Mouse (Mus musculus): Measurements from ENCODE around the gene Prss53. TPM values are rescaled to one million over a fixed set of nuclear protein-coding genes. Genes with fewer than 3 reads are reported as not detected.
A peak's percentile ranks its signal among the peaks of the same experiment; 100 is the strongest.

The Prss53 gene
- total RNA-seq, 1 experiment from 2014 or later: not detected

DNA sequence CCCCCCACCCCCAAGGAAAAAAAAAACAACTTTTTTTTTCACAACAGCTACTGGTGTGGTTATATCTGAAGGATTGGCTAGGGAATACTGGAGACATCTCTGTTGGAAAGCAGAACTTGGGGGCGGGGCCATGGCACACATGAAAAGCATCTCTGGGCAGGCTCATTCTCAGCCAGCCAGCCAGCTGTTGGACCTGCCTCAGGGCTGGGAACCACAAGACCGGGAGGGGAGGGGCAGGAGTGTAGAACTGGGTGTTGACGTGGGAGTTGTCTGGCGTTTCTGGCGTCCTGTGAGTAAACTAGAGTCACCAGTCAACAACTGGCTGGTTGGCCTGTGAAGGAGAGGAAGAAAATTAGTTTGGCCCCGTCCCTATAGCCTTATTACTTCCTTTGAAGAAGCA, 4.8 kb downstream of the Prss53 start:
- ATAC-seq (ENCODE audit: extremely low read depth, insufficient number of reproducible peaks, low FRiP score, poor library complexity, severe bottlenecking): no peak

DNA sequence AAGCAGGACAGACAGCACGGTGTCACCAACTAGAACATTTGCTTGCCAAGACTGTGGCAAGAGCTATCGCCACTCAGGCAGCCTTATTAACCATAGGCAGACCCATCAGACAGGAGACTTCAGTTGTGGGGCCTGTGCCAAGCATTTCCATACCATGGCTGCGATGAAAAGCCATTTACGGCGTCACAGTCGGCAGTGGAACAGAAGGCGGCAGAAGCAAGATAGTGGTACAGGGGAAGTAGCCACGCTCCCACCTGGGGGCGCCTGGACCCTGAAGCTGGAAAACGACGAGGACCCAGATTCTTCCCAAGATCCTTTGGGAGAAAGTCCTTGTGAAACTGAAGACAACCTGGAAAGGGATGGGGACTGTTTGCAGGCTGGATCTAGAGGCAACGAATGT, 10.3 kb downstream of the Prss53 start:
- no peak for ATAC-seq (ENCODE audit: extremely low read depth, insufficient number of reproducible peaks, low FRiP score, poor library complexity, severe bottlenecking)

DNA sequence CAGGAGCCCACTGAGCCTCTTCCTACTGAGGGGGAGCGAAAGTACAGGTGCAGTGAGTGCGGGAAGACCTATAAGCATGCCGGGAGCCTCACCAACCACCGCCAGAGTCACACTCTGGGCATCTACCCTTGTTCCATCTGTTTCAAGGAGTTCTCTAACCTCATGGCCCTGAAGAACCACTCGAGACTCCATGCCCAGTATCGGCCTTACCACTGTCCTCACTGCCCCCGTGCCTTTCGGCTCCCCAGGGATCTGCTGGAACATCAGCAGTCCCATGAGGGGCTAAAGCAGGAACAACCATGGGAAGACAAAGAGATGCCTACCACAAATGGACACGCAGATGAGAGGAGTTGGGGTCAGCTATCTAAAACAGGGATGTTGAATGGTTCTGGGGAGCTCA, 11.5 kb downstream of the Prss53 start:
- ATAC-seq (ENCODE audit: extremely low read depth, insufficient number of reproducible peaks, low FRiP score, poor library complexity, severe bottlenecking): no peak

GRCm38 (mm10) chr7:127876467-127877348, 14.1 kb downstream of the Prss53 start, which contains the start of gene Zfp668:
Gene Zfp668 (minus strand): TSS chr7:127876828.
- ATAC-seq (ENCODE audit: extremely low read depth, insufficient number of reproducible peaks, low FRiP score, poor library complexity, severe bottlenecking): peak; percentile 65

DNA sequence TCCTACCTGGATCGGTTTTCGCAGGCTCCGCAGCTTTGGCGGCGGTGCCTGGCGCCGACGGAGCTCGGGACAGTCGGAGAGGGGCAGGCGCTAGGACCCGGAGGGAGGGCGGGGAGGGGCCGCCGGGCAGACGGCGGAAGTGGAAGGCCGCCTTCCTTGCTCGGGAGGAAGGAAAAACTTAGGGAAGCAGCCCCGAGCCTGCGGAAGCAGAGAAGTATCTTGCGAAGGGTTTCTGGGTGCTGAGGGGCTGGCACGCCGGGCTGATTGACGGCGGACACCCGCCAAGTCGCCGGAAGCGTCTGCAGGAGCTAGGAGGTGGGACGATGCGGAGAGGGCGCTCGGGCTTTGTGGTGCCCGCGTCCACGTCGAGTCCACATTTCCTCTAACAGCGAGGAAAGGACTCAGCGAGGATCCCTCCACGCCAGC, 14.7 kb downstream of the Prss53 start, which contains the start of gene Zfp646:
Gene Zfp646, plus strand, starts transcription at position 181 of the 426 bp plus-strand sequence.
- peak; percentile 33 for ATAC-seq (ENCODE audit: extremely low read depth, insufficient number of reproducible peaks, low FRiP score, poor library complexity, severe bottlenecking)

- peak; percentile 59 for ATAC-seq (ENCODE audit: extremely low read depth, insufficient number of reproducible peaks, low FRiP score, poor library complexity, severe bottlenecking)
Measured at GRCm38 (mm10) chr7:127875627-127876001, 15.2 kb downstream of the Prss53 start.

DNA sequence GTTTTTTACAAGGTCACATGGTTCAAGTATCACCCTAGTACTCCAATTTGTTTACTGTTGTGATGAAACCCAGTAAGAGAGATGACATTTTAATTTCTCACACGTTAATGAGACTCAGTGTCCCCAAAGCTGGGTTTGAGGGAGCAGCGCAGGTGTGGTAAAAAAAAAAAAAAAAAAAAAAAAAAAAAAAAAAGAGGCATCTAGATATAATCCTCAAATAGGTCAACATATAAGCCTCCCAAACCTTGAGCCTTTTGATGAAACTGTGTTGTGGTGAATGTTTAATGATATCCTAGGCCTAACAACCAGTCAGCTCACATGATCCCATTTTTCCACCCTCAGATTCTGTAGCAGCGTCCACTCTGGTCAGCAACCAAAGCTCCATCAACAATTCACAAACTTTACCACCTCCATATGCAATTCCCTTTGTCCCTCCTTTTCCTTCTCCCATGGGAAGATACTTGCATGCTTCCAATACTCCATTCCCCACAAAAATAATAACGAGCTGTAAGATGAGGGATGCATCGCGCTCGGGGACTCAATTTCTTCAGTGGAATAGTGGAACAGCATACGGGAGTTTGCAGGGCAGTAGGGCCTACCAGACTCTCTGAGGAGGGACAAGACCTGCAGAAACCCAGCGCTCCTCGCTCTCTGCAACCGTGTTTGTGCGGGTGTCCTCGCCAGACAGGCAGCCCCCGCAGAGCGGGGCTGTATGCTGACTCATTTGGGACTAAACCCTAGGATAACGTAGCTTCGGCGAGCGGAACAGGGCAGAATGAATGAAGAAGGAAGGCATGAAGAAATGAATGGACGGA, 15.8 kb downstream of the Prss53 start:
- no peak for ATAC-seq (ENCODE audit: extremely low read depth, insufficient number of reproducible peaks, low FRiP score, poor library complexity, severe bottlenecking)

DNA sequence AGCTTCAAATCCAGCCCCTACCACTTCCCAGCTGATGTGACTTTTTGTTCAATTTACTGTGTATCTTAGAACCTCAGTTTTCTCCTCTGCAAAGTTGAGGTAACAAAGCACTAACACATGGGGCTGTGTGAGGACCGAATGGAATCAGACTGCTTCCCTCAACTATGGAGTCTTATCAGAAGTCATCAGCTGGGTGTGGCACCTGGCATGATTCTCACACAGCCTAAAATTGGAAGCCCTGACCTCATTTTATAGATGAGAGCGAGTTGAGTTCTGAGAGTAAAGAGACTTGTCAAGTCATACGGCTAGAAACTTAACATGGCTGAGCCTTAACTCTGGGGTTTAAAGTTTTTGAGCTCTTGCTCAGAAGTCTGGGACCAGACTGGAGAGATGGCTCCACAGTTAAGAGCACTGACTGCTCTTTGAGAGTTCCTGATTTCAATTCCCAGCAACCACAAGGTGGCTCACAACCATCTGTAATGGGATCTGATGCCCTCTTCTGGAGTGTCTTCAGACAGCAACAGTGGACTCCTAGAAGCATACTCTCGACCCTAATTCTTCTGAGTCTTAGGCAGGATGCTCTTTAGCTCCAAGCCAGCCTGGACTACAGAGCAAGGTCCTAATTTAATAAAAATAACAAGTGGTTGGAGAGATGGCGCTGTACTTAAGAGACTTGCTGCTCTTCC, 20.5 kb downstream of the Prss53 start:
- ATAC-seq (ENCODE audit: extremely low read depth, insufficient number of reproducible peaks, low FRiP score, poor library complexity, severe bottlenecking): no peak

DNA sequence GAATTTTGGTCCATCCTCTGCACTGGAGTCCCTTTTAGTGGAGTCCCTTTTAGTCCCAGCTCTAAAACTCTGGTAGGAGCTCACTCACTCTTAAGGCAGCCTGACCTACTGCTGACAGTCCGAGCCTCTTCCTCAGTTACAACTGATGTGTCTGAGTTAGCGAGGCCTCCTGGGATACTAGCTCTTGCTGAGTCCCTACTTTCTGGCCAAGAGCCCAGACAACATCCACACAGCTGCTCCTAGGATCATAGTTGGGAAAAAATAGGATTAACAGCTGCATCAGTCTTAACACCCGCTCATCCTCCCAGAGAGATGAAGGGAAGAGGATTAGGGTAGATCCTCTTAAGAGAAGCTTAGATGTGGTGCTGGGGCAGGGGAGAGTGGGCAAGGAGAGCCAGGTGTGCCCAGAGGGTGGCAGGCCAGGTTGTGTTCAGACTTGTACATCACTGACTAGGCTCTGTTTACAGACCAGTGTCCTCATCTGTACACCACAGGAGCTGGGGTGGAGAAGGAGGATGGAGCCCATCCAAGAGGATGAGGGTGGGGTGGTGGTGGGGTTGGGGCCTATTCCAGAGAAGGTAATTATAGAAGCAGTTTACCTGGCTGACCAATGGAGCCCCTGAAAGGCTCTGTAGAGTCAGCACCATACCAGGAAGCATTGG, 21.5 kb downstream of the Prss53 start:
- no peak for ATAC-seq (ENCODE audit: extremely low read depth, insufficient number of reproducible peaks, low FRiP score, poor library complexity, severe bottlenecking)

GRCm38 (mm10) chr7:127867641-127868040, 23.1 kb downstream of the Prss53 start:
- no peak for ATAC-seq (ENCODE audit: extremely low read depth, insufficient number of reproducible peaks, low FRiP score, poor library complexity, severe bottlenecking)

DNA sequence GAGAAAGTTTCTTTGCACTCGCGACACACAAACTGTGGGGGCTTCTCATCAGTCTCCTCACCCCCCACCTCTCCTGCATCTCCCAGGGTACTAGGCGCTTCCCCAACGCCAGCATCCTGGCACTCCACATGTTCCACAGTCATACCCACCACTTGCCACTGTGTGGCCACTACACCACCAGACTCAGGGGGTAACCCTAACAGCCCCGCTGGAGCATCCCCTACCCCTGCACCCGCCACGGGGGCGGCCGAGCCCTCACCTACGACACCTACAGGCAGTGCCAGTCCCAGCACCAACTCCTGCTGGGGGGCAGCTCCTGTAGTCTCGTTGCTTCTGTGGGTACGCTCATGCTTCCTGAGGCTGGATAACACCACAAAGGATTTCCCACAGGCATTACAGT, 24.3 kb downstream of the Prss53 start:
- no peak for ATAC-seq (ENCODE audit: extremely low read depth, insufficient number of reproducible peaks, low FRiP score, poor library complexity, severe bottlenecking)

GRCm38 (mm10) chr7:127858258-127858657, 32.5 kb downstream of the Prss53 start:
- no peak for ATAC-seq (ENCODE audit: extremely low read depth, insufficient number of reproducible peaks, low FRiP score, poor library complexity, severe bottlenecking)

DNA sequence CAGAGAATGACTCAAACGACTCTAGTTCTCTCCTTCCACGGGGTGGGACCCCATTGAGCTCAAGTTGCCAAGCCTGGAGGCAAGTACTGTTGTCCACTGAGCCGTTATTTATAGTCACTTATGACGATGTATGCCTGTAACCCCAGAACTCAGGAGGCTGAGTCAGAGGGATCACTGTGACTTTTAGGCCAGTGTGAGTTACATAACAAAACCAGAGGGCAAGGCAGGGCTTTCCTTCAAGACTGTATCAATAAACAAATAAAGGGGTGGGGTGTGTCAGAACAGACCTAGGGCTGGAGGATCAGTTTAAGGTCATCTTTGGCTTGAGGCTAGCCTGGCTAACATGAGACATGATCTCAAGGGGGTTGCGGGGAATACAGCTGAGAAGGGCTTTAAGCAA, 39.9 kb downstream of the Prss53 start:
- ATAC-seq (ENCODE audit: extremely low read depth, insufficient number of reproducible peaks, low FRiP score, poor library complexity, severe bottlenecking): no peak

- no peak for ATAC-seq (ENCODE audit: extremely low read depth, insufficient number of reproducible peaks, low FRiP score, poor library complexity, severe bottlenecking)
Measured at GRCm38 (mm10) chr7:127849973-127850875, 40.5 kb downstream of the Prss53 start.

GRCm38 (mm10) chr7:127842001-127842718, 48.6 kb downstream of the Prss53 start:
- ATAC-seq (ENCODE audit: extremely low read depth, insufficient number of reproducible peaks, low FRiP score, poor library complexity, severe bottlenecking): peak; percentile 80

DNA sequence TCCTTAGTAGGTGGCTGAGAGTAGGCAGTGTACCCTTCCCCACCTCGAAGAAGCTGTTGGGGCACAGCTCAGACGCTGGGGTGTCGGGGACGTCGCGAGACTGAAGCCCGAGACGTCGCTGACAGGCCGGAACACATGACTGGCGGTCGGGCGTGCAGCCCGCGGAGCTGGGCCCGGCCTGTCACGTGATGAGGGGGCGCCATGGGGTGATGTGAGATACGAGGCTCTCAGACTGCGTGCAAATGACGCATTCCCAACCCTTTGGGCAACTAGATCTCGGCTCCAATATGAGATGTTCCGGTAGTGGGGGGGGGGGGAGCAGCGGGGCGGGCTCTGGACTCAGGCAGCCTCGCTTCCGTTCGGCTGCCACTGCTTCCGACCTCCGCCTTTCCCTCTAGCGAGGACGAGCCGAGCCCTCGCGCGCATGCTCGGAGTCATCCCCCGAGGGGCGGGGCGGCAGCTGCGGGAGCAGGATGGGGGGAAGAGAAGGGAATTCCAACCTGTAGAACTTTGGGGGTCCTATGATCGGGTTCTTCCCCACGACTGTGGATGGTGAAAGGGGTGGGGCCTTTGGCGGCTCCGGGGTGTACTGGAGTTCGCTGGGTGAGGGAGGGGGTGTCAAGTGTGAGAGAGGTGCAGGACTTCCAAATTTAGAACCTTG, 49.3 kb downstream of the Prss53 start:
- peak; percentile 68 for ATAC-seq (ENCODE audit: extremely low read depth, insufficient number of reproducible peaks, low FRiP score, poor library complexity, severe bottlenecking)

GRCm38 (mm10) chr7:127840886-127841285, 49.9 kb downstream of the Prss53 start:
- ATAC-seq (ENCODE audit: extremely low read depth, insufficient number of reproducible peaks, low FRiP score, poor library complexity, severe bottlenecking): peak; percentile 10; the same call in 1 of the 2 replicates
